Mouse (Mus musculus): ENCODE data around the gene Kcnb1. TPM values are rescaled to one million over a fixed set of nuclear protein-coding genes. Genes with fewer than 3 reads are reported as not detected.

The Kcnb1 gene
- polyA plus RNA-seq (2012; rRNA removed) = 2.5 and 3.5 TPM in 2 replicates

- WGBS = 1% methylated on average over 41 of the region's 41 CpGs
- DNase-seq (ENCODE audit: low read depth, low spot score) = no peak
These were observed at the start of gene Kcnb1 for GRCm38 (mm10) chr2:167190076-167190399. Gene Kcnb1 (minus strand): TSS chr2:167190155.

DNA sequence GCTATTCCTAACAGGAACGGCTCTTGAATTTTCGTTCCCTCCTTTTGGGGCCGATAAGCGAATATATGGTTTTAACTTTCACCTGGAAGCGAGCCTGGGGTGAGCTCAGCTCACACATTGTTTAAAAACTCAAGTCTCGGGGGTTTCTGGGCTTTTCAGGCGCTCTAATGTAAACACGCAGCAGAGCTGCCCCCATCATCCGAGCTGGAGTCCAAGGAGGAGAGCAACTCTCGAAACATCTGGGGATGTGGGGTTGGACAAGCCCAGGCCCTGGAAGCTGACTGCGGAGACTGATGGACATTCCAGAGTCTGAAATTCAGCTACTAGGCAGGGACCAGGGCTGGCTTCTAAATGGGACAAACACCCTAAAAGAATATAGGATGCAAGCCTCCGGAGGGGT lies 49.3 kb upstream of the Kcnb1 start:
- WGBS = 33% methylated on average over 12 of the region's 12 CpGs
- DNase-seq (ENCODE audit: low read depth, low spot score) = no peak

DNA sequence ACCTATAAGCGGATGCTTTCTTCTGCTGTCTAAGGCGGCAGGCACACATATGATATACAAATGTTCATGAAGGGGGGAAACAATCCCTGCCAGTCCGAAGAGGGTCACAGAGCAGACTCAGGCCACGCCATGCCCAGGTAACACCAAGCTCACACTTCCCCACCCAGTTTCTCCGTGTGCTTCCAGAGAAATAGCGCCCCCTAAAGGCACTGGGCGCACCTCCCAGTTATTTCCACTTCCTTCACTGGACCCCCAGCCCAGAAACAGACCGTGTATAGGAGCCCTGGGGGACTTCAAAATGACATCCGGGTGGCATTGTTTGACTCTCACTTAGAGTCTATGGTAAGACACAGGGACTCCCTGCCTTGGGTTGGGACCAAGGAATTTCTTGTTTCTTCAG lies 47.3 kb upstream of the Kcnb1 start:
- WGBS = 75% methylated on average over 9 of the region's 9 CpGs

GRCm38 (mm10) chr2:167236174-167236573 lies 46.2 kb upstream of the Kcnb1 start:
- WGBS = 96% methylated on average over 4 of the region's 4 CpGs
- DNase-seq (ENCODE audit: low read depth, low spot score) = no peak

More for the DNA sequence above, 47.3 kb upstream of the Kcnb1 start:
- no peak for DNase-seq (ENCODE audit: low read depth, low spot score)

- DNase-seq (ENCODE audit: low read depth, low spot score) = no peak
- 78% methylated on average over 17 of the region's 17 CpGs for WGBS
These were observed 45.5 kb upstream of the Kcnb1 start for GRCm38 (mm10) chr2:167235338-167236018.

DNA sequence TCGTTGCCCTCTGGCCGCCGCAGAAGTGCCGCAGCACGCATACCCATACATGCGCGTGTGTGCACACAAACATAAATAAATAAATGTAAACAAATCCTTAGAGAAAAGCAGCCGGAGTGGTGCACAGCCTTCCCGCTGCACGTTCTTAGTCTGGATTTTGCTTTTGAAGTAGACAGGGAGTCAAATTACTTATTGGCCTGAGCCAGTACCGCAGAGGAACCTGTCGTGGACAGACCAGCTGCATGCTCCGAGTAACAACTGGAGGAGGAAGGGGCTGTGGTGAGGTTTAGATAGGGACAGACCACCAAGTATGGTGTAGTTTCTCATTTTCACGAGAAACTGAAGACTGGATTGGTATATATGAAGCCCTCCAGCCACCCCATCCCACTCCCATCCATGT lies 43.8 kb upstream of the Kcnb1 start:
- 45% methylated on average over 14 of the region's 14 CpGs for WGBS
- DNase-seq (ENCODE audit: low read depth, low spot score) = no peak

- WGBS = 69% methylated on average over 5 of the region's 5 CpGs
- no peak for DNase-seq (ENCODE audit: low read depth, low spot score)
These were observed 43.0 kb upstream of the Kcnb1 start for GRCm38 (mm10) chr2:167233009-167233335.

DNA sequence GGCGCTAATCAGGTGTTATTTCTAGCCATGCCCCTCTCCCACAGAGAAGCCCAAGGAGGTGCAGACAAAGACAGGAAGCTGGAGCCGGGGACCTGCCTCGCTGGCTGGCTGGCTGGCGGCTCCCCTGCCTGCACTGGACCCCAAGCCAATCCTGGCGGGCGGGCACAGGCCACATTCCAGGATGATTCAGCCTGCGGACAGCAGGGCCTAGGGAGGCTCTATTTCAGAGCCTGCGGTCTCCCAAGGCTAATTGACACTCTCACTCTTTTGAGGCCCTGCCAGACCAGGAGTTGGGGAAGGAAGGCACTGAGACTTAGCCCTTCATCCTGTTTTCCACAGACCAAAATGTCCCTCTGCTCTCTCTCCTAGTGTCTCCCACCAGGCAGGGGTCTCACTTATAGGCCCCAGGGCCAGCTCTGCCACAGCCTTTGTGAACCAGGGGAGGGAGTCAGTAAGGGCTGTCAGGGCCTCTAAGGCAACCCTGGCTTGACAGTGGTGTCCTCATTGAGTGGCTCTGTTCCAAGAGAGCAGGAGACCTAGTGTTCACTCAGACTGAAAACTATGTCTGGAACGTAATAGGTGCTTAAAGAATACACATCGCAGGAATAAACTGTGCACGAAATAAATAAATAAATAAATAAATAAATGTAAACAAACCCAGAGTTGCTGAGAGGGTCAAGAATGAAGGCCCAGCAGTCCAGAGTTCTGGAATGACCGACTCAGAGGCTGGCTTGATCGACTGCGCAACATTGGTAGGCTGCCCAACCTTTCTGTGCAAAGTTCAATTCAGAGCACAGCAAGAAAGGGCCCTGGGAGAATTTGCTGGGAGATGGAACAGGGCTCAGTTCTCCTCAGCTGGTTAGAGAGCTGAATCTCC lies 42.4 kb upstream of the Kcnb1 start:
- 63% methylated on average over 14 of the region's 14 CpGs for WGBS
- no peak for DNase-seq (ENCODE audit: low read depth, low spot score)

- 14% methylated on average over 15 of the region's 15 CpGs for WGBS
- DNase-seq (ENCODE audit: low read depth, low spot score) = peak; percentile 24
These were observed 40.6 kb upstream of the Kcnb1 start for GRCm38 (mm10) chr2:167230554-167230953.

DNA sequence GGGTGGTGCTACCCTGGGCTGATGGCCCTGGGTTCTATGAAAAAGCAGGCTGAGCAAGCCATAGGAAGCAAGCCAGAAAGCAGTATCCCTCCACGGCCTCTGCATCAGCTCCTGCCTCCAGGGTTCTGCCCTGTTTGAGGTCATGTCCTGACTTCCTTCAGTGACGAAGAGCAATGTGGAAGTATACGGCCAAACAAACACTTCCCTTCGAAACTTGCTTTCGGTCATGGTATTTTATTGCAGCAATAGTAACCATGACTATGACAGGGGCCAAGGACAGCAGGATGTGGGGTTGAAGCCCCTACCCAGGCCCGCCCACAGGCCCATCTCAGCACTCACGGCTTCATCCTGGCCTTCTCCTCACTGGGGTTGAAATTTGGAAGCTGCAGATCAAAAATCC lies 35.0 kb upstream of the Kcnb1 start:
- DNase-seq (ENCODE audit: low read depth, low spot score) = no peak
- WGBS = 34% methylated on average over 7 of the region's 7 CpGs

- 85% methylated on average over 6 of the region's 6 CpGs for whole genome bisulfite sequencing
- DNase-seq (ENCODE audit: low read depth, low spot score) = no peak
These were observed 34.2 kb upstream of the Kcnb1 start for GRCm38 (mm10) chr2:167224194-167224593.

DNA sequence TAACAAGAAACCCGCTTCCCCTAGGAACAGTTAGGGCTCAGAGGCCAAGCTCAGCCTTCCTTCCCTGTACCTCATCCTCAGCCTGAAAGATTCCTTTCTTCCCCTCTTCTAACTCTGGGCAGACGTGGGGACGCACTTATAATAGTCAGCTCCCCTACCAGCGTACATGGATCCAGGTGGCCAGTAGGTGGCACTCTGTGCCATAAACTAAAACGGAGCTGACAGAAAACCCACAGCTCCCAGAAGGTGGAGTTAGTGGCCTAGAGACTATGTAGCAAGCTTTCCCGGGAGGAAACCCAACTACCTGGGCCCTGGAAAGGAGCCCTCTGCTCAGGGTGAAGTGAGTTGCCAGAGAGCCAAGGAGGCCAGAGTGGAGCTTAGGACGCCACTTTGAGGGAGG lies 32.2 kb upstream of the Kcnb1 start:
- DNase-seq (ENCODE audit: low read depth, low spot score) = peak; percentile 46

DNA sequence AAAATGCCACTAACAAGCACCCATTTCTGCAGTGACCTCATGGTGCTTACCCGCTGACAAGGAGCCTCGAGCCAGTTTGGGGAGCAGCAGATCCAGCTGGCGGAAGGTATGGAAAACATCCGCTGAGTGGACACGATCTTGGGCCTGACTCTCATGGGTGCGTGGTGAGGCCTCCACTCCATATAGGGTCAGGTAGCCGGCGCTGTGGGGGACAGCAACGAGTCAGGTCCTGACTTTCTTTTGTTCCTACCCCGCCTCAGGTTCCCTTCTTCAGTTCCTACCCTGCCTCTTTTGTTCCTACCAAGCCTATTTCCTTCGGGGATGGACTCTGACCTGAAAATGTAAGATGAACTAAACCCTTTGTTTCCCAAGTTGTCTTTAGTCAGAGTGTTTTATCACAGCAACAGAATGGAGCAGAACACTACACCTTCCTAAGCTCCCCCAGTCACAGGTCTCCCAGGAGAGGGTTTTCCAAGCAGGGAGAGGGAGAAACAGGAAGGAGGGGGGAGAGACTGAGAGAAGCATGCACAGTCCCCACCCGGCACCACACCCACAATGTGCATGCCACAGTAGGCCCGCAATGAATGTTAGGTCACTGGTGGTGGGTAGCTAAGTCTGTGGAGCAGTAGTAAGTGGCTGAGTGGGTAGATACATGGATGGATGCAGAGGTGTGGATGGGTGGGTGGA lies 31.3 kb upstream of the Kcnb1 start:
- DNase-seq (ENCODE audit: low read depth, low spot score) = no peak
- whole genome bisulfite sequencing = 57% methylated on average over 13 of the region's 13 CpGs

More for the DNA sequence above, 32.2 kb upstream of the Kcnb1 start:
- WGBS = 21% methylated on average over 7 of the region's 7 CpGs

DNA sequence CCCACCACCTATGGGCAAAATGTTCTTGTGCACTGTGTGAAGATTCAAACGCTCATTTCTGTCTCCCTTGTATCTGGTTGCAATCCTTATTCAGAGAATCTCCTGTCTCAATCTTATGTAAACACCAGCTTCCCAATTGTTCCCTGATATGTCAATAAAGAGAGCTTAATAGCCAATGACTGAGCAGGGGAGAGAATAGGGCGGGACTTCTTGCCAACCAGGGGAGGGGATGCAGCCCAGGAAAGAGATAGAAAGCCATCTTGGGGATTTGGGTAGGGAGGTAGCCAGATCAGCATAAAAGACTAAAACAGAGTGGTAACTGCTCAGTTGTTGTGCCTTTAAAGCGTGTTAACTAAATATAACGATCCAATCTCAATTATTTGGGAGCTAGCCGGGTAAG lies 30.8 kb upstream of the Kcnb1 start:
- DNase-seq (ENCODE audit: low read depth, low spot score) = no peak
- WGBS = 74% methylated on average over 5 of the region's 5 CpGs

DNA sequence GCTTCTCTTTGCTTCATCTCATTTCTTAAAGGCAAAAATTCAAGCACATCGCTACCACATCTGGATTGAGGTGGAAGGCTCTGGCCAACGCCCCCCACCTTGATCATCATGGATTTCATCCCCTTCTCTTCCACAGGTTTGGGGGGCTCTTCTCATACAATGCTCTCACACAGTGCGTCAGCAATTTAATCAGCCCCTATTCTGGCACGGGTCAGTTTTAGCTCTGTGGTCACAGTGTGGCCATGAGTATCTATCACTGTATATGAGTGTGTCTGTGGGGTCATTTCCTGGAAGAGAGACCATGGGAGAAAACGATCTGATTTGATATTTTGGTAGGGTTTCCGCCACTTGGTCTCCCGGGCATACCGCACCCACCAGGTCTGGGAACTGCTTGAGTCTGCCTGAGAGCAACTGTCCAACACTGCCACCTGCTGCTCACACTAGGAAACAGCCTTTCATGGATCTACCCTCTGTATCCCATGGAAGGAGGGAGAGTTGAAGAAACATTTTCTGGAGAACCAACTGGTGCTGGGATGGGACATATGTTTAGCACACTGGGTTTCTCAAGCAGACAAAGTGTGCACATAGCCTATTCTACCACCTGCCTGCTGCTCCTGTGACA lies 29.3 kb upstream of the Kcnb1 start:
- 37% methylated on average over 8 of the region's 8 CpGs for WGBS
- DNase-seq (ENCODE audit: low read depth, low spot score) = peak; percentile 54

GRCm38 (mm10) chr2:167213666-167214065 lies 23.7 kb upstream of the Kcnb1 start:
- DNase-seq (ENCODE audit: low read depth, low spot score) = no peak
- 93% methylated on average over 12 of the region's 12 CpGs for WGBS

DNA sequence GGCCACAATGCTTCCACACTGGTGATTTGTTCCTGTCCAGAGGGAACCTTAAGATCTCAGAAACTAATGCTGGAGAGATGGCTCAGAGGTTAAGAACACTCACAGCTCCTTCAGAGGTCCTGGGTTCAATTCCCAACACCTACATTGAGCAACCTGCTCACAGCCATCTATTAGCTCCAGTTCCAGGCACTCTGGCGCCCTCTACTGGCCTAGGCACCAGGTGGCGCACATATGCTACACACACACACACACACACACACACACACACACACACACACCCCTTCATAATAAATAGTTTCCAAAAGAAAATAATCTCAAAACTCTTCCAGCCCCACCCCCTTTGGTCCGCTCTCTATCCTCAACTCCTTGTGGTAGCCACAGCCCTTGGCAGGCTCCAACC lies 23.1 kb upstream of the Kcnb1 start:
- 82% methylated on average over 3 of the region's 3 CpGs for WGBS
- no peak for DNase-seq (ENCODE audit: low read depth, low spot score)

DNA sequence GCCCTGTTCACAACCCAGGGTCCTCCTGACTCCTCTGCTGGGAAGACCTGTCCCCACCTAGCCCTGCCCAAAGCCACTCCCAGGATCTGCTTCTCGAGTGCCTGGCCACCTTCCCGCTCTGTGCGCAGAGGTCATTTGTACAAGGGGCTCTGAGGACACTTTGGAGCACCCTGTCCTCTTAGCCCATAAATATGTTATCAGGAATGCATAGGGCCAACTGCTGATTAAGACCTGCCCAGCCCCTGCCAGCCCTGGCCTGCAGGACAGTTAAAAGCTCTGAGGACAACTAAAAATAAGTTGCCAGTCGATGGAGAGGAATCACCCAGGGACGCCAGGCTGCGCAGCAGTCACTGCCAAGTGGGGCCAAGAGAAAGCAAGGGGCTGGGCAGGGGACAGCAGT lies 22.6 kb upstream of the Kcnb1 start:
- no peak for DNase-seq (ENCODE audit: low read depth, low spot score)
- WGBS = 85% methylated on average over 6 of the region's 6 CpGs

DNA sequence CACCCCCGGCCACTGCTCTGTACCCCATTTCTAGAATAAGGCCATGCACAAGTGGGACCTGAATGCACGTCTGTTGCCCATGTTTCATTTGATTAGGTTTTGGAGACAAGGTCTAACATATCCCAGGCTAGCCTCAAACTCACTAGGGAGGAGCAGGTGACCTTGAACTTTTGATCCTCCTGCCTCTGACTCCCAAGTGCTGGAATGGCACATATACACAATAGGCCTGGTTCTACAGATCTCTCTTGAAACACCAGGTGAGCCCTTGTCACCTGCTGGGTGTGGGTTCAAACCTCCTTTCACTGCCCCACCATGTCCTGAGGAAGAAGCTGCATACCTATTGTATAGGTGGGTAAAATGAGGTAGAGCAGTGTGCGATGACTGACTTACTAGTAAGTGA lies 22.1 kb upstream of the Kcnb1 start:
- no peak for DNase-seq (ENCODE audit: low read depth, low spot score)
- 87% methylated on average over 3 of the region's 3 CpGs for WGBS

- DNase-seq (ENCODE audit: low read depth, low spot score) = no peak
- WGBS = 62% methylated on average over 9 of the region's 9 CpGs
These were observed 19.9 kb upstream of the Kcnb1 start for GRCm38 (mm10) chr2:167209900-167210299.

All from large intestine, adult 2 months (tissue).